Mouse (Mus musculus) cerebellum, adult 2 months (tissue): ENCODE data around the gene Atxn7l1.

Source experiments
- CTCF ChIP-seq: fragments of 200-500 bp; IDR thresholded peaks from 2 replicates; pipeline ENCODE4 v1.5.1; 2011; ENCODE audit warnings: low read depth, mild to moderate bottlenecking, control low read depth, low read length, moderate library complexity, borderline replicate concordance; ENCODE audit not compliant: insufficient read depth
- POLR2A ChIP-seq: fragments of 200-500 bp; IDR thresholded peaks from 2 replicates; pipeline ENCODE4 v1.6.1; 2011; ENCODE audit warnings: low read length, control low read depth, borderline replicate concordance; ENCODE audit not compliant: insufficient read depth

DNA sequence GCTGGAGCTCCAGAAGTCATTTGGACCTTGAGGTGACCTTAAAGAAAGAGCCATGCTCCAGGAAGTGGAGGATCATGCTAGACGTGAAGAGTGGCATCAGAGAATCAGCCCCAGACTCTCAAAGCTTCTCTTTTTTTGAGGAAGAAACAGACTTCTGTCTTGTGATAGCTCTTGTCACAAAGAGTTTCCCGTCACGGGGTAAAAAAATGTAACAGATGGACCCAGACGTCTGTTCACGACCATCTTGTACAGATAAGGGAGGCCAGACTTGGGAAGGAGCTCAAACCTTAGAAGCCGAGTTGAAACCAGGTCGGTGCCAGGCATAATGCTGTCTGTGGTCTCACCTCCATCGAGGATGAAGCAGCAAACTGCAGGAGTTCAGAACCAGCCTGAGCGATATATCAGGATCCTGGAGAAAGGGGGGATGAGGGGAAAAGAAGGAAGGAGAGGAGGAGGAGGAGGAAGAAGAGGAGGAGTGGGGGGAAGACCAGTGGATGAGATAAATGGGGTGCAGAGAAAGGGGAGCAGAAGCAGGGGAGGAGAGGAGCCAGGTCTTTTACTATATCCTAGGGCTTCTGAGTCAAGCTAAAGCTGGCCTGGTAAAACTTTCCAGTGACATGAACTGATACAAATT is 21.8 kb upstream of the Atxn7l1 start:
- TF ChIP-seq CTCF (no peak), POLR2A (no peak)
